Mouse (Mus musculus) right cerebral cortex, adult 2 months (tissue): ENCODE measurements at regions not wholly inside any gene's neighbourhood (a gene's known extent, or its start where the extent isn't known, plus 50 kb on each side); places are given as distances from the start of the nearest gene placed in this dataset.
A peak's percentile ranks its signal among the peaks of the same experiment; 100 is the strongest.

ENCODE experiments used
- DNase-seq, 2 experiments: peaks; one replicate each; pipeline ENCODE4 v3.0.0; 2021 to 2022; ENCODE audit warnings: low spot score in 2 of 2

GRCm38 (mm10) chr2:38420498-38420897, 81.4 kb downstream of the Lhx2 start:
- DNase-seq: no peak

- no peak for DNase-seq
Measured at GRCm38 (mm10) chr2:38422406-38422805, 83.3 kb downstream of the Lhx2 start.

GRCm38 (mm10) chr2:38423886-38424277, 84.8 kb downstream of the Lhx2 start:
- peak in 1 of 2 experiments; percentile 27 for DNase-seq

- no peak for DNase-seq
Measured at GRCm38 (mm10) chr2:38424278-38424931, 85.3 kb downstream of the Lhx2 start.

- no peak for DNase-seq
Measured at GRCm38 (mm10) chr2:38424976-38425375, 85.9 kb downstream of the Lhx2 start.

GRCm38 (mm10) chr2:38429752-38430378, 81.6 kb upstream of the Nek6 start:
- DNase-seq: peak; percentile 77 to 82

GRCm38 (mm10) chr2:38431546-38431945, 79.9 kb upstream of the Nek6 start:
- no peak for DNase-seq

GRCm38 (mm10) chr2:38433736-38434135, 77.7 kb upstream of the Nek6 start:
- DNase-seq: peak in 1 of 2 experiments; percentile 20

- no peak for DNase-seq
Measured at GRCm38 (mm10) chr2:38436701-38437100, 74.7 kb upstream of the Nek6 start.

GRCm38 (mm10) chr2:38439191-38439590, 72.3 kb upstream of the Nek6 start:
- no peak for DNase-seq

GRCm38 (mm10) chr2:38439973-38440372, 71.5 kb upstream of the Nek6 start:
- DNase-seq: no peak

GRCm38 (mm10) chr2:38449092-38449491, 62.4 kb upstream of the Nek6 start:
- DNase-seq: no peak

GRCm38 (mm10) chr2:38456571-38456970, 54.9 kb upstream of the Nek6 start:
- DNase-seq: no peak

- no peak for DNase-seq
Measured at GRCm38 (mm10) chr2:38460367-38460766, 51.1 kb upstream of the Nek6 start.

GRCm38 (mm10) chr2:38460825-38461540, 50.5 kb upstream of the Nek6 start:
- DNase-seq: peak; percentile 84 to 86
